Mouse (Mus musculus) C2C12 (cell line): ENCODE data around the gene Psmc1. TPM values are rescaled to one million over a fixed set of nuclear protein-coding genes. Genes with fewer than 3 reads are reported as not detected.

ENCODE experiments used
- H3K27me3 ChIP-seq: one replicate; pipeline ENCODE4 v1.6.1; 2011; ENCODE audit not compliant: control insufficient read depth, insufficient read depth, insufficient read length
- H3K36me3 ChIP-seq: one replicate; pipeline ENCODE4 v1.6.1; 2011; ENCODE audit not compliant: control insufficient read depth, insufficient read depth
- H3K4me3 ChIP-seq: one replicate; pipeline ENCODE4 v1.5.1; 2011; ENCODE audit warnings: mild to moderate bottlenecking, control low read depth; ENCODE audit not compliant: poor library complexity, insufficient read depth, severe bottlenecking
- H3K79me2 ChIP-seq: one replicate; pipeline ENCODE4 v1.6.1; 2011; ENCODE audit not compliant: control insufficient read depth, insufficient read depth
- H3K79me3 ChIP-seq: one replicate; pipeline ENCODE4 v1.6.1; 2011; ENCODE audit warnings: low read depth, control low read depth
- H3ac ChIP-seq: one replicate; pipeline ENCODE3; 2011; ENCODE audit warnings: low read depth; ENCODE audit not compliant: control insufficient read depth, insufficient read length
- CEBPB ChIP-seq: IDR thresholded peaks from one replicate; pipeline ENCODE4 v1.6.1; 2011; ENCODE audit warnings: low read depth, mild to moderate bottlenecking, control low read depth, moderate library complexity
- CTCF ChIP-seq: IDR thresholded peaks from one replicate; pipeline ENCODE4 v1.5.1; 2011; ENCODE audit not compliant: control insufficient read depth, insufficient read depth, insufficient read length
- FOSL1 ChIP-seq: IDR thresholded peaks from one replicate; pipeline ENCODE4 v1.8.0; 2011; ENCODE audit warnings: mild to moderate bottlenecking, low read length; ENCODE audit not compliant: poor library complexity, insufficient read depth, severe bottlenecking
- MAX ChIP-seq: IDR thresholded peaks from one replicate; pipeline ENCODE4 v1.6.1; 2011; ENCODE audit warnings: mild to moderate bottlenecking, control low read depth
- MYOD1 ChIP-seq: IDR thresholded peaks from one replicate; pipeline ENCODE4 v1.6.1; 2011; ENCODE audit warnings: low read depth; ENCODE audit not compliant: control insufficient read depth, insufficient read length
- MYOG ChIP-seq: IDR thresholded peaks from one replicate; pipeline ENCODE4 v1.6.1; 2011; ENCODE audit not compliant: control insufficient read depth, insufficient read length; ENCODE audit errors: extremely low read depth
- USF1 ChIP-seq: IDR thresholded peaks from one replicate; pipeline ENCODE4 v1.6.1; 2011; ENCODE audit warnings: low read depth, mild to moderate bottlenecking, control low read depth, moderate library complexity
- polyA plus RNA-seq: library from polyadenylated mRNA; unstranded; fragments of >200 nt; fragmentation: generic; extraction: Trizol; gene quantifications from one replicate; pipeline ENCODE4 v1.2.1, GENCODE M21; 2012; ENCODE audit warnings: missing spikeins

Psmc1 gene
- polyA plus RNA-seq, 1 experiment, result 192 TPM

- Histone ChIP-seq H3K79me2 (no peaks in the 10 kb centered on the region), H3K4me3 (no peak overlapping the region), H3ac (no peak overlapping the region), H3K27me3 (no peaks in the 10 kb centered on the region), H3K79me3 (no peaks in the 10 kb centered on the region), H3K36me3 (peaks cover 58% of the 10 kb centered on the region)
- TF ChIP-seq CTCF, result no peak
- TF ChIP-seq MAX, result no peak
- TF ChIP-seq FOSL1, result no peak
- no peak for TF ChIP-seq CEBPB
- TF ChIP-seq USF1, result no peak
- no peak for TF ChIP-seq MYOD1
- TF ChIP-seq MYOG, result no peak
Observed at GRCm38 (mm10) chr12:100127866-100128480, 18.0 kb downstream of the Psmc1 start.

- no peaks in the 10 kb centered on the region for H3K27me3 ChIP-seq
- no peak overlapping the region for H3K4me3 ChIP-seq
- H3K36me3 ChIP-seq, result peaks cover 55% of the 10 kb centered on the region
- no peak for TF ChIP-seq CTCF
- TF ChIP-seq MAX, result no peak
- no peak for TF ChIP-seq MYOD1
- TF ChIP-seq USF1, result no peak
- no peak for TF ChIP-seq FOSL1
- no peak for TF ChIP-seq CEBPB
- TF ChIP-seq MYOG, result no peak
- no peaks in the 10 kb centered on the region for H3K79me3 ChIP-seq
- no peak overlapping the region for H3ac ChIP-seq
- no peaks in the 10 kb centered on the region for H3K79me2 ChIP-seq
Observed at GRCm38 (mm10) chr12:100128522-100128921, 18.6 kb downstream of the Psmc1 start.

GRCm38 (mm10) chr12:100128961-100129360 lies 19.0 kb downstream of the Psmc1 start:
- H3K4me3 ChIP-seq, result no peak overlapping the region
- no peaks in the 10 kb centered on the region for H3K79me2 ChIP-seq
- TF ChIP-seq USF1 (no peak), CTCF (no peak), MAX (no peak)
- peaks cover 51% of the 10 kb centered on the region for H3K36me3 ChIP-seq
- H3K27me3 ChIP-seq, result no peaks in the 10 kb centered on the region
- no peaks in the 10 kb centered on the region for H3K79me3 ChIP-seq
- no peak overlapping the region for H3ac ChIP-seq

- no peak overlapping the region for H3K4me3 ChIP-seq
- H3ac ChIP-seq, result no peak overlapping the region
- H3K79me2 ChIP-seq, result no peaks in the 10 kb centered on the region
- H3K36me3 ChIP-seq, result peaks cover 32% of the 10 kb centered on the region
- no peaks in the 10 kb centered on the region for H3K27me3 ChIP-seq
- TF ChIP-seq USF1 (no peak), CEBPB (no peak), FOSL1 (no peak), MYOD1 (no peak), MAX (no peak), MYOG (no peak), CTCF (no peak)
- no peaks in the 10 kb centered on the region for H3K79me3 ChIP-seq
Observed at GRCm38 (mm10) chr12:100131167-100131566, 21.2 kb downstream of the Psmc1 start.

GRCm38 (mm10) chr12:100131655-100132054 lies 21.7 kb downstream of the Psmc1 start:
- Histone ChIP-seq H3K4me3 (no peak overlapping the region), H3ac (no peak overlapping the region), H3K79me3 (no peaks in the 10 kb centered on the region), H3K79me2 (no peaks in the 10 kb centered on the region), H3K36me3 (peaks cover 34% of the 10 kb centered on the region), H3K27me3 (no peaks in the 10 kb centered on the region)
- TF ChIP-seq CTCF (peak; percentile 35), MYOD1 (no peak)

- Histone ChIP-seq H3ac (no peak overlapping the region), H3K36me3 (peaks cover 55% of the 10 kb centered on the region), H3K79me3 (no peaks in the 10 kb centered on the region), H3K4me3 (no peak overlapping the region), H3K79me2 (no peaks in the 10 kb centered on the region), H3K27me3 (no peaks in the 10 kb centered on the region)
- TF ChIP-seq CTCF (no peak), USF1 (peak; percentile 9)
Observed at GRCm38 (mm10) chr12:100134395-100134936, 24.5 kb downstream of the Psmc1 start.
